Mouse (Mus musculus): Measurements from ENCODE around the gene Cxcl17.

DNA sequence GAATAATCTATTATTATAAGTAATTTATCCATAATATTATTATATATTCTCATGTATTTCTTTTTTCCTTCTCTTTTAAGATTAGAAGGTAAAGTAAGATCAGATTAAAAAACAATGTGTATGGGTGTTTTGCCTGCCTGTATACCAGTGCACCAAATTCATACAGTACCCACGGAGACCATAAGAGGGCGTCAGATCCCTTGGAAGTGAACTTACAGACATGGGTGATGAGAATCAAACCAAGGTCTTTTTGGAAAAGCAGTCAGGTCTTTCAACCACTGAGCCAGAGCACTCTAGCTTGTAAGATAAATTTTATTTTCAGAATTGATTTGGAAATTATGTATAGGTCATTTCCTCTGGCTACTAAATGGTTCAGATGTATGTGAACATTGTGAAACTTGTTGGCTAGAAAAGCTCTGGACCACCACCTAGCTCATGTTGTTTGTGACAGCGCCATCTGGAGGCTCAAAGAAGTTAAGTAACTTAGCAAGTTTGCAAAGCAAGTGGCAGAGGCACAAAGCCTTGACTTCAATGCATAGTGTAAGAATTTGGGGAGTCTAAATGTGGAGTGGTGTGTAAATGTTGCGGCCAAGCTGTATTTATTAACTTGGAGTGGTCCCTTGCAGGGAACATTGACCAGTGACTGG lies 3.4 kb downstream of the Cxcl17 start:
- TF ChIP-seq MAFK (IDR thresholded peaks at IDR 0.05; ENCODE audit: insufficient read depth, low read depth, low read length) (no peak), ZC3H11A (IDR thresholded peaks at IDR 0.05; ENCODE audit: borderline replicate concordance, low read depth, low read length) (peak; percentile 17; the same call in 1 of the 2 replicates), CHD2 (IDR thresholded peaks at IDR 0.05; ENCODE audit: low read depth, low read length) (no peak), ZNF384 (IDR thresholded peaks at IDR 0.05; ENCODE audit: low read depth, low read length) (no peak)

Data from ES-E14 (cell line).